Mouse (Mus musculus) fibroblast of lung, adult 2 months (primary cell): ENCODE data around the gene Dnah14.

Source experiments
- DNase-seq: peaks from one replicate; pipeline ENCODE4 v3.0.0-alpha.2; 2011; ENCODE audit warnings: low read depth

Dnah14 gene

GRCm38 (mm10) chr1:181576322-181576721 lies at the start of gene Dnah14:
Gene Dnah14, plus strand, starts transcription at chr1:181576559.
- DNase-seq: no peak

- peak; percentile 85 for DNase-seq
These were observed 47.0 kb upstream of the Dnah14 start for GRCm38 (mm10) chr1:181529368-181529767.

GRCm38 (mm10) chr1:181535165-181535873 lies 41.0 kb upstream of the Dnah14 start:
- DNase-seq: no peak

- DNase-seq: no peak
These were observed 38.5 kb upstream of the Dnah14 start for GRCm38 (mm10) chr1:181537627-181538525.

GRCm38 (mm10) chr1:181539846-181540769 lies 36.3 kb upstream of the Dnah14 start:
- no peak for DNase-seq

- DNase-seq: no peak
These were observed 32.5 kb upstream of the Dnah14 start for GRCm38 (mm10) chr1:181543711-181544383.

GRCm38 (mm10) chr1:181545044-181545772 lies 31.2 kb upstream of the Dnah14 start:
- DNase-seq: no peak

GRCm38 (mm10) chr1:181549987-181550386 lies 26.4 kb upstream of the Dnah14 start:
- DNase-seq: no peak

GRCm38 (mm10) chr1:181550826-181551225 lies 25.5 kb upstream of the Dnah14 start:
- no peak for DNase-seq

- DNase-seq: no peak
These were observed 23.6 kb upstream of the Dnah14 start for GRCm38 (mm10) chr1:181552533-181553410.

GRCm38 (mm10) chr1:181555475-181555874 lies 20.9 kb upstream of the Dnah14 start:
- no peak for DNase-seq

GRCm38 (mm10) chr1:181559655-181560054 lies 16.7 kb upstream of the Dnah14 start:
- DNase-seq: no peak

GRCm38 (mm10) chr1:181560325-181560724 lies 16.0 kb upstream of the Dnah14 start:
- no peak for DNase-seq

GRCm38 (mm10) chr1:181560896-181561767 lies 15.2 kb upstream of the Dnah14 start:
- no peak for DNase-seq

- no peak for DNase-seq
These were observed 14.5 kb upstream of the Dnah14 start for GRCm38 (mm10) chr1:181561768-181562444.

- DNase-seq: no peak
These were observed 6.9 kb upstream of the Dnah14 start for GRCm38 (mm10) chr1:181569447-181569846.

- no peak for DNase-seq
These were observed 6.8 kb downstream of the Dnah14 start for GRCm38 (mm10) chr1:181583152-181583551.

- no peak for DNase-seq
These were observed 12.8 kb downstream of the Dnah14 start for GRCm38 (mm10) chr1:181589116-181589515.
